Mouse (Mus musculus) thymus, adult 2 months (tissue): ENCODE data around the gene Olfr669.

Source experiments
- CTCF ChIP-seq: fragments of 200-500 bp; IDR thresholded peaks from 2 replicates; pipeline ENCODE4 v1.5.1; 2012; ENCODE audit warnings: mild to moderate bottlenecking, control low read depth, low read length, moderate library complexity, borderline replicate concordance; ENCODE audit not compliant: control insufficient read depth, poor library complexity, insufficient read depth; ENCODE audit errors: extremely low read depth
- POLR2A ChIP-seq: fragments of 200-500 bp; IDR thresholded peaks from 2 replicates; pipeline ENCODE4 v1.6.1; 2012; ENCODE audit warnings: mild to moderate bottlenecking, low read length, control low read depth, moderate library complexity; ENCODE audit not compliant: control insufficient read depth, poor library complexity, insufficient read depth; ENCODE audit errors: extremely low read depth

DNA sequence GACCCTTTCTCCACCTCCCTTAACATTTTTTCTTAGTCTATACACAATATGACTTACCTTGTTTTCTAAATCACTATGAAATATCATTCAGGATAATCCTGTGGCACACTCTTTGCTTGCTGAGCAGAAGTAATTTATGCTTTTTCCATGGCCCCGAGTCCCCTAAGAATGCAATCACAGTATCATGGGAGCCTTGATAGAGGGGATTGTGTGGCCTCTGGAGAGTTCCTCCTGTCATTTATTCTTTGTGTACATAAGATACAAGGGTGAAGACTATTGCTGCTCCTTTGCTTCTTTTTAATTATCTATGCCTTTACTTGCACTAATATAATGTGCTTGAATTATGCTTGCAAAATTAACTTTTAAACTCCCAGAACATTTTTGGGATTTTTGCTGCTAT lies 45.0 kb downstream of the Olfr669 start, which contains the start of gene Olfr671:
- TF ChIP-seq CTCF (no peak), POLR2A (no peak)
